Mouse (Mus musculus): ENCODE measurements around the gene Rasa1.
A peak's percentile ranks its signal among the peaks of the same experiment; 100 is the strongest.

Rasa1 gene

GRCm38 (mm10) chr13:85288843-85289713, at the start of gene Rasa1:
TSS of gene Rasa1 (minus strand) at chr13:85289130.
- DNase-seq (ENCODE audit: low read depth, low spot score) = peak; percentile 94

- no peak for DNase-seq (ENCODE audit: low read depth, low spot score)
These were observed 22.6 kb upstream of the Rasa1 start for GRCm38 (mm10) chr13:85311547-85311946.

DNA sequence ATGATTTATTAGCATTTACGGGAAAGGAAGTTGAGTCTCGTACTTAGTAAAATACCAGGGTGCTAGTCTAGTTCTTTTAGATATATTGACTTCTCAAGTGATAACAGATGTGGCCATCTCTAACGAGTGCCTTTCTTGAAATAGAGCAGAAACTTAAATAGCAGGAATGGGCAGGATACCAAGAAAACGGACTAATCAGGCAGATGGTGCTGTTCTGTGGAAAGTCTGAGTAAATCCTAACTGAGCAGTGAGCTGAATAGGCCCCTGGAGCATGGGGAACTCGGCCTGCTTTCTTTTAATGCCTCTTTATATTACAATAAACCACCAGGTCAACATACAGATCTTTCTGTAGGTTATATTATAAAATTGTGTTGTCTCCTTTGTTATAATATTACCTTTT, 22.0 kb upstream of the Rasa1 start:
- peak; percentile 82 for DNase-seq (ENCODE audit: low read depth, low spot score)

GRCm38 (mm10) chr13:85310483-85310882, 21.6 kb upstream of the Rasa1 start:
- DNase-seq (ENCODE audit: low read depth, low spot score) = no peak

DNA sequence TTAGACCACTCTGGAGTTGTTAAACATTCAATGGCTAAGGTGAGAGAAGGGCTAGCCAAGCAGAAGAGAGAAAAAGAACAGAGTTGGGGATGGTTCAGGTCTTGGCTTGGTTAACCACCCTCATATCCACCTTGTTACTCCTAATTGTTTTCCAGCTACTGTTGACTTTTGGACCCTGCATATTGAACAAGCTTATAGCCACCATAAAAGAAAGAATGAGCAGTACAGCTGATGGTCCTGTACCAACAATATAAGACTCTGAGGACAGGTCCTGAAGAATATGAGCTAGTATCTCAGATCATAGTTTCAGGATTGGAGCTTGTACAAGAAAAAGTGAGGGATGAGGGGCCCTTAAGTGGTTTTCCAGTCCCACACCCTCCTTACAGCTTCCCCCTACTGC, 17.1 kb upstream of the Rasa1 start:
- DNase-seq (ENCODE audit: low read depth, low spot score) = no peak

- DNase-seq (ENCODE audit: low read depth, low spot score) = no peak
These were observed 1.7 kb upstream of the Rasa1 start for GRCm38 (mm10) chr13:85290651-85291050.

- no peak for DNase-seq (ENCODE audit: low read depth, low spot score)
These were observed 422 bp downstream of the Rasa1 start for GRCm38 (mm10) chr13:85288574-85288842.

- DNase-seq (ENCODE audit: low read depth, low spot score) = no peak
These were observed 905 bp downstream of the Rasa1 start for GRCm38 (mm10) chr13:85287876-85288573.

DNA sequence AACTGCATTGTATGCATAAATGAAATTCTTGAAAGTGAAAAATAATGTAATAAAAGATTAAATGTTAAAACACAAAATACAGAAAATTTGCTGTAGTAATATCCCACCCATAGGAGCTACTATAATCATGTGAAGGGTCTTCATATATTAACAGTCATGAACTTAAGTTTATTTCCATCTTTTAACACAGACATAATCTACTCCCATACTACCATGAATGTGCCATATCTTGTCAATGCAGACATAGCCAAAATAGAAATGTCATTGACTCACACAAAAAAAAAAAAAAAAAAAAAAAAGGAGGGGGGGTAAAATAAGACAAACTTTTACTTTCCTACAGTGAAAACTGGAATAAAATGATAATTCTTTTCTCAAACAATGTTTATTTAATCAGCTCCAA, 6.3 kb downstream of the Rasa1 start:
- DNase-seq (ENCODE audit: low read depth, low spot score) = no peak

DNA sequence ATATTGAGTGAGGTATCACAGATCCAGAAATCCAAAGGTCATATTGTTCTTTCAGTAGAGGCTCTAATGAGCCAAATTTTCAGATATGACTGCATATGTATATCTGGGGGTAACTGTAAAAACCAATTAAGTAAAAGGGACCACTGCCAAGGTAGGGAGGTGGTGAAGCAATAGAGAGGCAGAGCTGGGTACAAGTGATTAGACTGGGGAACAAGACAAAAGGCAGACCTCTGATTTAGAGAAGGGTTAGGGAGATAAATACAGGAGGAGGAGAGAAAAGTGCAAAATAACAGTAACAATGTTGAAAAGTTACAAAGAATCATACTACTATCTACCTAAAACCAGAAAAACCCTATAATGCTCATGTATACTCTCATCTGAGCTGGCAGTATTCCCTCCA, 10.0 kb downstream of the Rasa1 start:
- no peak for DNase-seq (ENCODE audit: low read depth, low spot score)

DNA sequence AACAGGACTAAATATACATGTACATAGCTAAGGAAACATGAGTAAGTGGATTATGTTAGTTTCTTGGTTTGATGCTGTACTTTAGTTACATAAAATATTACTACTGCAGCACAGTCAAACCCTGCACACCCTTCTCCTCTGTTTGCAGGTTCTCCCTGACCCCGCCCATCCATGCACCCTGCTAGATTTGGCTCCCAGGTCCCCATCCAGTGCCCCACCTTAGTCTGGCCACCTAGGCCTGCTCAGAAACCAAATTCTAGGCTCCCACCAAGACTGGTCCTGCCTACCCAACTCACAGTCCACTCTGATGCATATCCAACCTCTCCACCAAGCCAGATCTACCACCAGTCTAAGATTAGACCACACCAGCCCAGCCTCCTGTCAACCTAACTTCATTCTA, 14.4 kb downstream of the Rasa1 start:
- no peak for DNase-seq (ENCODE audit: low read depth, low spot score)

DNA sequence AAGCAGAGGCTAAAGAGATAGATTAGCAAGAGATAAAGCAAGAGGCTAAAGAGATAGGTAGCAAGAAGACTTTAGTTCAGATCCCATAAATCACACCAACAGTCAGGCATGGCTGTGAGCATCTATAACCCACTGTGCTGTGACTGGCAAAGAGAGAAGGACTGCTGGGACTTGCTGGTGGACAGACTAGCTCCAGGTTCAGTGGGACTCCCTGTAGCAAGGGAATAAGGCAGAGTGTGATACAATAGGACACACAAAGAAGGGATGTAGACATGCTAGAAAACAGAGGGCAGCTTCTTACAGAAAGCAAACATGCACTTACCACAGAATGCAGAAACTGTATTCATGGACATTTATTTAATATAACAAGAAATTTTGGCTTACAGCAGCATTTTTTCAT, 15.1 kb downstream of the Rasa1 start:
- no peak for DNase-seq (ENCODE audit: low read depth, low spot score)

GRCm38 (mm10) chr13:85238760-85239159, 50.2 kb downstream of the Rasa1 start:
- no peak for DNase-seq (ENCODE audit: low read depth, low spot score)

DNA sequence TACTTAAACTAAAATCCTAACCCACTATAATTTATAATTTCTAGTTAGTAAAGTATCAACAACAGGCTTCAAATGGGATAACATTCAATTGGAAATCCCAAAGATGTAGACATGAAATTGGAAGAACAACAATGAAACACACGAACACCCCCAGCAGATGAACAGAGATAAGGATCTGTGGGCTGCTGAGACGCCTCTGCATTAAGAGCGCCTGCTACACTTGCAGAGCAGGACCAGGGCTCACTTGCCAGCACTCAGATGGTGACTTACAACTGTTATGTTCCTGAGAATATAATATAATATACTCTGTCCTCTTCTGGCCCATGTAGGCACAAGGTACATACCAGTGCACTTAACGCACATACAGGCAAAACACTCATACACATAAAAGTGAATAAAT, 70.3 kb downstream of the Rasa1 start:
- no peak for DNase-seq (ENCODE audit: low read depth, low spot score)

DNA sequence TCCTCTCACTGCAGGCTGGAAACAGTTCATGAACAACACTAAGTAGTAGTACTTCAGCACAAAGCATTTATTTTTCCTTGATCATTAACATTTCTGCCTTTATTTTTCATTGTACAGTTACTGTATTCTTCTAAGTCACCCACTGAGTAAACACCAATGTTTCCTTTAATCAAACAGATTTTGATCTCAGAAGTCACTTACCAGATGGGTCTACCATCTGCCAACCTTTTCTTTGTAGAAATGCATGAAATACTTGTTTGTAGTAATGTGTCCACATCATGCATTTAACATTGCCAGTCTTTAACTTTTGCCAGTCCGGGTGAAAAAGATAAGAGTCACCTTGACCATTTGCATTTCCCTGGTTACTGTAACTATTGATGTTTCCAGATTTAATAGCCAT, 78.6 kb downstream of the Rasa1 start:
- DNase-seq (ENCODE audit: low read depth, low spot score) = no peak

- DNase-seq (ENCODE audit: low read depth, low spot score) = no peak
These were observed 80.3 kb downstream of the Rasa1 start for GRCm38 (mm10) chr13:85208656-85209055.

GRCm38 (mm10) chr13:85207493-85207892, 81.4 kb downstream of the Rasa1 start:
- no peak for DNase-seq (ENCODE audit: low read depth, low spot score)

DNA sequence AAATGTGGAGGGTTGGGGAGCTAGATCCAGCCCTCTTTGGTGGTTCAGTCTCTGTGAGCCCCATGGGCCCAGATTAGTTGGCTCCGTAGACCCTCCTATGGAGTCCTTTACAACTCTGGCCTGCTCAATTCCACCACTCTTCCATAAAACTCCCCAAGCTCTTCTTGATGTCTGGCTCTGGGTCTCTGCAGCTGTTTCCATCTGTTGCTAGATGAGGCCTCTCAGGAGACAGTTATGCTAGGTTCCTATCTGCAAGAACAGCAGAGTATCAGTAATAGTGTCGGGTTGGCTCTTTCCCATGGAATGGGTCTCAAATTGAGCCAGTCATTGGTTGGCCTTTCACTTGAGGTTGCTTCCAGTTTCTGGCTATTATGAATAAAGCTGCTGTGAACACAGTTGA, 97.7 kb downstream of the Rasa1 start:
- no peak for DNase-seq (ENCODE audit: low read depth, low spot score)

DNA sequence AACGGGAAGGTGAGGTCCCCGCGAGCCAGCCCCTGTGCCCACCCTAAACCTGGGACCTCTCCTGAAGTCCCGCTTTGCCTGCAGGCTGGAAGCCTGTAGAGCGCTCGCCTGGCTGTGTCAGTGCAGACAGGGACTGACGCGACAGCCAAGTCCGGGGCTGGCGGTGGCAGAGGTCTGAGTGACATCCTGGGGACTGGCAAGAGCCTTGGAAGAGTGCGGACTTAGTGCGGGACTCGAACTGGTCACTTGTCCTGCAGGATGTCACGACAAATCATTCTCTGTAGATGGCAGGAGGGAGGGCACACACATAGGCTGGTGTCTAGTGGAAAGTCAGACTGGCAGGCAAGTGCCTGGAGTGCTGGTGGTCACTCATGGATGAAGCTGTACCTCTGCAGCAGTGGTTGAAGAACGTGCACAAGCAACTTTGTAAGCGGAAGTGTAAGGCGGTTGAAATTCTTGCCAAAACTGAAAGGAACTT, 99.2 kb downstream of the Rasa1 start:
- peak; percentile 8 for DNase-seq (ENCODE audit: low read depth, low spot score)

- DNase-seq (ENCODE audit: low read depth, low spot score) = peak; percentile 78
These were observed 99.9 kb downstream of the Rasa1 start, which contains the start of gene Ccnh for GRCm38 (mm10) chr13:85188903-85189643. TSS of gene Ccnh (plus strand) at chr13:85189408.

Data from telencephalon, adult 2 months (tissue).